Mouse (Mus musculus) adrenal gland, postnatal 14 days (tissue): Measurements from ENCODE around the gene Defb47. TPM values are rescaled to one million over a fixed set of nuclear protein-coding genes. Genes with fewer than 3 reads are reported as not detected.

ENCODE experiments used
- DNase-seq: peaks from one replicate; pipeline ENCODE4 v3.0.0; 2021; ENCODE audit warnings: mixed read lengths
- long read RNA-seq, 2 experiments: library from polyadenylated mRNA; stranded (forward); transcript quantifications; one replicate each; pipeline ENCODE4 v2.0.0; 2021
- total RNA-seq: library from RNA; stranded (reverse); gene quantifications from 2 replicates; pipeline ENCODE4 v1.2.3, GENCODE M21; 2021

The Defb47 gene
- total RNA-seq = not detected in 2 replicates
- long read RNA-seq, experiment 1 = 0 reads
- long read RNA-seq, experiment 2 = 0 reads

DNA sequence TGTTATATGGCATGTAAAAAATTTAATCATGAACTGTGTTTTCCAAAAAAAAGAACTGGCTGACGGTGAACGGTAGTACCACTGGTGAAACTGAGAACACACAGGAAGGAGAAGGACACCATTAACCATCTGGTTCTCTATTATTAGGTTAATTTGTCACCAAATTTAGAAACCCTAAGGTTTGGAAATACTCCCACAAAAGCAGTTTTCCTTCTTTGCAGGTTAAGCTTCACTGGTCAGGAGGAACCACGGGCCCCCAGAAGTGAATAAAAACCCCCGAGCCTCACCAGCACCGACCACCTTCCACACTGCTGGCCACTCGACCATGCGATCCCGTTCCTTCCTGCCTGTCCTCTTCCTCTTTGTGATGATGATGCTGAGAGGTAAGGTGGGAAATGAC is at the start of gene Defb47:
TSS of gene Defb47 (plus strand) at position 301 of the 400 bp plus-strand sequence.
- no peak for DNase-seq

DNA sequence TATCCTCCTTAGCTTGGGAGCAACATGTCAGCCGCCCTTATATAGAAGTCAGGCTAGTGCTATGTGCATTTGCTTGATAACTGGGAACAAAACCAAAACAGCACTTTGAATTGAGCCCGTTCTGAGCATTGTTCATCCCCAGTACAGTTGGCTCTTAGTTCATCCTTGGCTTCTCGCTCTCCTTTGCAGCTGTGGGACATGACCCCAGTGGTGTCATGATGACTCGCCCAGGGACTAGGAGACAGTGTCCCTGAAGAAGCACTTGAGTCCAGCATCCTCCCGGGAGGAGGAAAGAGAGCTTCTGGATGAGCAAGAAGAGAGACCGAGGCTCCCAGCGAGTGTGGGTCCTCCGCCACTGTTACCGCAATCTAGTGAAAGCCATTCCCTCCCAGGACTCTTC is 41.8 kb upstream of the Defb47 start:
- DNase-seq = no peak

DNA sequence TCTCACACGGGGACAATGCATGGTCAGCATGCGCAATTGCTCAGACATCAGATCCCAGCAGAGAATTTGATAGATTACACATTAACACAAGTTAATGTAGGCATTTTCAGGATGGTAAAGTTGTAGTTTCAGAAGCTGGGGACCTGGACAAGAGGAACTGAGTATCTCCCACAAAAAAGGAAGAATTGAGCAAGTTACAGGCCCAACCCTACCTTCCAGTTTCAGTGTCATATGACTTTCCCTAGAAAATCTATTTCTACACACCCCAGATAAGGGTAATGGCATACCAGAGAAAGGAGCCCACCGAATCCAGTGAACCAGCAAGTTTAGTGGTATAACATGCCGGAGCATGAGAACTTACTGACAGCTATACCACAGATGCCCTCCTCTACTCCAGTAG is 34.2 kb upstream of the Defb47 start:
- no peak for DNase-seq

DNA sequence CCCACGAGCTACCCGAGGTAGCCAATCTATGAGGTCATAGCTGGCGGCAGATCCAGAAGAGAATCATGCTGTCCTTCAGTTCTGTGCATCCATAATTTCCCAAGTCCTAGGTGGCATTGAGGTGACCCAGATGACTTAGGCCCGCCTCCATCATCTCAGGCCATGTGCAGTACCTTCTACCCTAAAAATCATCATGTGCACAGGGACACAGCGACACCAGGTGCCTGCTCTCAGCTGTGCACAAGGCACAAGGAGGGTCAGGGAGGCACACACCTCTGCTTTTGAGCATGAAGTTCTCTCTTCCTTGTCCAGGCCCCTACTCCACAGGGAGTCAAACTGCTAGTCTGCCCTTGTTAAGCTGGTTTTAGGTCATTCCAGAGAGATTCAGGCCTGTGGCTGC is 32.5 kb upstream of the Defb47 start:
- no peak for DNase-seq

DNA sequence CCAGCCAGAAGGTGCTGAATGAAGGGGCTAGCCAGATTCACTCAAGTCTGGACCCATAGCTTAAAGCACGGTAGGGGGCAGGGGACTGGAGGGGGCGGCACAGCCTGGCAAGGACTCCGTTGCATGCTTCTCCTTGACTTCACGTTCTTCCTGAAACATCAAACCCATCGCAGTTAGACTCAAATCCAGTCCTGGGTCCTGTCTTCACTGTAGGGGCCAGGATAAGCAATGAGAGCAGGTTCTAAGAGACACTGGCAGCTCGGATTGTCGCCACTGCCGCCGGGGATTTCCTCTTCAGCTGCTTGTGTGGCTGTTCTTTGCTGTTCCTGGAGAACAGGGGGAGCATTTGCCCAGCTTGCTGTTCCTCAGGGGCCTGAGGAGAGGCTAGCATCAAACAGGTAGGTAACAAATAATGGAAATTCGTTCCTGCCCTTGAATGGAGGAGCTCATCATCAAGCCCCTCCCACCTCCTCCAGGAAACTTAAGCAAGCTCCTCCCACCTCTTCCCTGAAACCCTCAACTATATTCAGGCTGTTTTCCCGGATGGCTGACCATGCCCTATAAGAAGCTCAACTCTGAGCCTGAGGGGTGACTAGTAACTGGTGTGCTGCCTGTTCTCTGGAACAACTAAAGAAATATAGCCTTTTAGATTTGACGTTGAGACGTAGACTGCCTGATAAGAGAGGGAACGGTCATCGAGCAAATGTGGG is 31.9 kb upstream of the Defb47 start:
- peak; percentile 27 for DNase-seq

DNA sequence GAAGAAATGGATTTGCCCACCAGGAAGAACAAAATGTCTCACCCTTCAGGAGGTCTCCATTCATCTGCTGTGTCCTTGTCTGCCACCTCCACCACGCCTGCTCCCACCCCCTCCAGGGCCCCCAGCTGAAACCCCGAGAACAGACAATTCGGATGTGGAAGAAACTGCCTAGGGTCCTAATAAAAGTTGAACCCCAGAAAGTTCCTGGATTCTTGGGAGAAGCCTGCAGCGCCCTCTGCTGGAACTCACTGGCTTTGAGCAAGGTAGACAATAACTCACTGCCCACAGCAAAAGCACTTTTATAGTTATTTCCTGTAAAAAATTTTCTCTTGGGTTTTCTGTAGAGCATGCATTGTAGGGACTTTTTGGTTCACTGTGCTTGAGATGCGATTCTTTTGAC is 22.8 kb upstream of the Defb47 start:
- DNase-seq = peak; percentile 83

DNA sequence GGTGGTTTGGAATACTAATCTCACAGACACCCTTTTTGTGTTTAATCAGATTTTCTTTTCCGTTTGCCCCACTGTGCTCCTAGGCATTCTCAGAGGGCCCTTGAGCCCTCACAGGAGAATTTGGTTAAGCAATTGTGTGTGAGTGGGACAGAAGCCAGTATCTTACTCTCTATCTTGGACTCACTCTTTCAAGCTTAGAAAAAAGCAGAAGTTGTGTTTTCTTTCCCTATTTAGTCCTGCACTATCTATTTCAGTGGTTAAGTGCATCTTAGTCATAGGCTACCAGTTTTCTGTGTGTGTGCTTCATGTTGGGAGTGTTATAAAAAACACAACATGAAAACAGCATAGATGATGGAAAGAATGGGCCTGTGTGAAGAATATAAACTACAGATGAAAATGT is 18.1 kb upstream of the Defb47 start:
- DNase-seq = no peak

DNA sequence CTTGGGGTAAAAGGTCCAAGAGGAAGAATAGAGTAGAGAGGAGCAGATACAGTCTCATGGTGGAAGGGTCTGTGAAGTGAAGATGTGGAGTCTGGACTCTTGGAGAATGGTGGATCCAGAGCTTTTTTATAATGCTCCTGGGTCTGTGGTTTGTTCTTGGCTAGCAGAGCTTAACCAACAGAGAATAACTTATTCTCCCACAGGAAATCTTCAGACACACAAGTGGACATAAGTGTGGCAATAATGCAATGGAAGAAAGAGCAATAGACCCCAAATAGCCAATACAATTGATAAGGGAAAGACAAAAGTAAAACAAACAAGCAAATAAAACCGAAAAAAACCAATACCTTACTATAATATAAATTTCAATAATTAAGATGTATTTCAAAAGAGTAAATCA is 13.5 kb upstream of the Defb47 start, which contains the start of gene Defb48:
TSS of gene Defb48 (minus strand) at position 101 of the 400 bp plus-strand sequence.
- no peak for DNase-seq

DNA sequence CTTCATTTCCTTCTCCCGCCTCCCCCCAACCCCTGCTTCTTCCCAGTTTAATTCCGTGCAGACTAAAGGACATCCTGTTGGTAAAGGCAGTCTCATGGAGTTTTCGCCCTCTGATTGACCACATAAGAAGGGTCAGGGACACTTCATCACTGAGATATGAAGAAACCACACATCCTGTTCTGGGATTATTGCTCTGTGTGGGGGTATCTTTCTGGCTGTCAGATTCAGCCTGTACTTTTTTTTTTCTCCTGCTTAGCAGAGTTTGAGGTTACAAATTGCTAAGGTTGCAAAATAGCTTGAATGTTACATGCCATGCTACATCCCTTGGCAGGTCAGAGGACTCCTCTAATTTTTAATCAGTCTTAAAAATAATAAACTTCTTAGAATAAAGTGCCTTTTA is 6.6 kb upstream of the Defb47 start:
- no peak for DNase-seq

DNA sequence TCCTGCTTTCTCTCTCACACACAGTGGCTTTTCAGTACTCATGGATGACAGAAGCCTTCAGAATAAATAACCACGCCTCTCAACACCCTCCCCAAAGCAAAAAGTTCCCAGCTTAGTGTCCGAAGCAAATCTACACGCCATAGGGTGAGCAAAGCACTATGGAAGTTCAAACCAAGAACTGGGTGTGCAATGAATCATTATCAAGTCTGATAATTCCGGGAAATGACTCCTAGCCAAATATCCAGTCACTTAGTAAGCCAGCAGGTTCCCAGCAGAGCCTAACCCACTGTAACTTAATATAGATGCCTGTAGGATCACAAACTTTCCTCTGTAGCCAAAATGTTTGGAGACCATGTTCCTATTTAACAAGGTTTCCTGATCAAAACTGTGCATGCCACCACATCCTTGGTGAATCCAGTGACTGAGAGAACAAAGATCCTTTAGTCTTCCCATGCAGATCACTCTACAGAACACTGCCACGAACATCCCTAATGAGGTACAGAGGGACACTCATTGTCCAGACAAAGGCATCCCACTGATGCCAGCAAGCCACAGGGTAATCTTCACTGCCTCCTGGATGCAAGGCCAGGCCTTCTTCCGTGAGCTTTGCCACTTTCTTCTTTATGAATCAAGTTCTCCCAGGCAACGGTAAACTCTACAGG is 5.9 kb upstream of the Defb47 start:
- DNase-seq = no peak

DNA sequence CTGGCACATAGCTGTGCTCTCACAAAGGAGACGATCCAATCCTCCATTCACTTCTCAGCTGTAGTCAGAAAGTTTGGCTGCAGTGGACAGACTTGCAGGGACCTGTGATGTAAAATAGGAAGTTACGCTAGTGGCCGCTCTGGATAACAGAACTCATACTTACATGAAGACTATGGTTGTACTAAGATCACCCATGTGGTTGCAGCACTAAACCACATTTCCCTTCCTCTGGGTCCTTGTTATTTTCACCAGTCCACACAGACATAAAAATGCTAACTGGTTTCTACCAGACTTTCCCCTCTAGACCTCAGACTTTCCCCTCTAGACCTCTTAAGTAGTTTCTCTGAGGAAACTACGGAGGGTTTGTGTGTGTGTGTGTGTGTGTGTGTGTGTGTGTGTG is 1.1 kb downstream of the Defb47 start:
- DNase-seq = no peak

DNA sequence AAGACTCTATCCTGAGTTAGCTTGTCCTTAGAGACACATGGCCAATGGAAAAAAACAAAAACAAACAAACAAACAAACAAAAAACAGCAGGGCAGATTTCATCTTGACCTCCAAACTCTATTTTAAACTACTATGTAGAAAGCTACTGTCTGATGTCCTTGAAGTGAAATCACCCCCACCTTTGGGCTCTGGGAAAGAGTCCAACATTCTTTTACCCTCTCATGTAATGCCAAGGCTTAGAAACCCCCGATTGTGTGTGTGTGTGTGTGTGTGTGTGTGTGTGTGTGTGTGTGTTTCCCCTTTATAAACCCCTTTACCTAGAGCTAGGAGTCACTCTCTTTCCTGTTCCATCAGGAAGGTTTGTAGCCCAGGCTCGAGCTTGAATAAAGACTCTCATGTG is 4.7 kb downstream of the Defb47 start:
- DNase-seq = peak; percentile 40

DNA sequence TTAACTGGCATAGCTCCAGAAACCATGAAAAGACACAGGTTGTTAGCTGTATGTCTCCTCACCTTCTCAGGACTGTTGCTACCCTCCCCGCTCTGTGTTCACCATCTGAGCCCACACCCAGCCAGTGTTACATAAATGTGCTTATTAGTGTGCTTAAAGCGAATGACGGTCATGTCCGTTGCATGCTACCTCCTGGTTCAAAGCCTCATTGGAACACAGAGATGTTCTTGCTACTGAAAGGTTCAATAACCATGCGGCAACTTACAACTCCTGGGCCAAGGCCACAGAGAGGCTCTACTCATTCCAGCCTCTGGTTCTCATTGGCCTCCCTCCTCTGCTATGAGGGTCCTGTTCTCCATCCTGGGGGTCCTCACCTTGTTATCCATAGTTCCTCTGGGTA is 13.6 kb downstream of the Defb47 start, which contains the start of gene Defb43:
TSS of gene Defb43 (plus strand) at position 301 of the 400 bp plus-strand sequence.
- DNase-seq = no peak

DNA sequence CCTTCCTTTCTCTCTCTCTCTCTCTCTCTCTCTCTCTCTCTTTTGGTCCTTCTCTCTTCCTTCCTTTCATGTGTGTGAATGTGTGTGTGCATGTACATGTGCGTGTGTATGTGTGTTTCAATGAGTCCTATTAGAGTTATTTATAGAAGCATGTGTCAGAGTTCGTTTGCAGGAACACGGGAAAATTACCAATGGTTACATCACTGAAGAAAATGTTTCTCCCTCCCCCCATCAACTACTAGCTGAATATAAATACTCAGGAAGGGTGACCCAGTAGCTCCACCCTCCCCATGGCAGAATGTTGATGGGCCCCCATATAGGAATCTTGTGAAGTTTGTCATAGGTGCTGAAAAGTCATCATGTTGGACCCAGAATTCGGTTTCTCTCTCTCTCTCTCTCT is 15.2 kb downstream of the Defb47 start:
- DNase-seq = no peak

DNA sequence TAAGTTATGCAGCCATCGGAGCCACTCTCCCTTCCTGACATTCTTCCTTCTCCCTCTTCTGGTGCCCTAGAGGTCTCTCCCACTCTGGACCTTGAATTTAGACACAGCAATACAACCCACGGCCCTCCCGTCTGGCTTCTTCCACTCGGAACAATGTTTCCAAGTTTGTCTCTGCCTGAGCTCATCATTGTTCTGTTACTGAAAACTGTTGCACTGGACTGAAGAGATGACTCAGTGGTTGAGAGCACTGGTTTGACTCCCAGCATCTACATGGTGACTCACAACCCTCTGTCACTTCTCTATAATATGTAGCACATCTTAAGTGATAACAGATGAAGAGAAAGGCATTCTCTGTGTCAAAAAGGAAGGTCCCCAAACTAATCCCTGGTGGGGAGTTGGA is 16.8 kb downstream of the Defb47 start:
- no peak for DNase-seq

DNA sequence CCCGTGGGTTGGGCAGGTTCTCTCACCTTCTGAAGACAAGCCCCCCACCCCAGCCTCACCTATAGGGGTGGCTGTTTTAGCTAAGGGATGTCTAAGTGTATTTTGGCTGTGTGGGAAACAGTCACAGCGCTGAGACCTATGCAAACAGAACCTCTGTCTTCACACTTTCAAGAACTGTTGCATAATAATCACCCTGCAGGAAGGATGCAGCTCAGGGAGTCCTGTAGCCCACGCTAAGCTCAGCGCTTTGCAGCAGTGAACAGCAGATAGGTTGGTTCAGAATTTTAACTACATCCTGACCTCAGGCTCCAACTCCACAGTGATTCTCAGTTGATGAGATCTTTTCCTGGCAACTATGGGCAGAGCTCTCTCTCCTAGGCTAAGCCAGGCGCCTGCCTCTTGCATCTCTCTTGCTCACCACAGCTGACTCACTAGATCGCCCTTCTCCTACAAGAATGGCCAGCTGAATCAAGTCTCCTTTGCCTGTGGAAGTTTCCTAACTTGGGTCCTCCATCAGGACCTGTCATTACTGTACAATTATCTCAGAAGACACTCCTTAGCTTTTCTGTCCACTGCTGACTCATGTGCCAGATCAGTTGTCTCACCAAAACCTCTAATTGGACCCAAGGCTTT is 22.8 kb downstream of the Defb47 start:
- DNase-seq = peak; percentile 17

DNA sequence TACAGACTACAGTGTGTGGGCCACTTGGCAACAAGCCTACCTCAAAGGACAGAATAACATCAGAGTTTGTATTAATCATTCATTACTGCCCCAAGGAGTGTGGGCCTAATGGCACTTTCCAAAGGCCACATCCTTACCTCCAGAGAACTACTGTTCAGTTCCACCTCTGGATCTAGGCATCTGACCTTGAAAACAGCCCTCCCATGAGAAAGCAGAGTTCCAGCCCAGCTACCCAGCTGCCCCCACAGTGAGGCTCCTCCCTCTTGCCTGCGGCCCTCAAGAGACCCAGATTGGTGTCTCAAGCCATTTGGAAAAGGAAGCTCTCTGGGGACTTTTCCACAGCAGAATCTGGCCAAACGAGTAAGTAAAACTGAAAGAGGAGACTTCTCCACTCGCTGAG is 48.8 kb downstream of the Defb47 start, which contains the start of gene Defb42:
TSS of gene Defb42 (plus strand) at position 301 of the 400 bp plus-strand sequence.
- peak; percentile 21 for DNase-seq

DNA sequence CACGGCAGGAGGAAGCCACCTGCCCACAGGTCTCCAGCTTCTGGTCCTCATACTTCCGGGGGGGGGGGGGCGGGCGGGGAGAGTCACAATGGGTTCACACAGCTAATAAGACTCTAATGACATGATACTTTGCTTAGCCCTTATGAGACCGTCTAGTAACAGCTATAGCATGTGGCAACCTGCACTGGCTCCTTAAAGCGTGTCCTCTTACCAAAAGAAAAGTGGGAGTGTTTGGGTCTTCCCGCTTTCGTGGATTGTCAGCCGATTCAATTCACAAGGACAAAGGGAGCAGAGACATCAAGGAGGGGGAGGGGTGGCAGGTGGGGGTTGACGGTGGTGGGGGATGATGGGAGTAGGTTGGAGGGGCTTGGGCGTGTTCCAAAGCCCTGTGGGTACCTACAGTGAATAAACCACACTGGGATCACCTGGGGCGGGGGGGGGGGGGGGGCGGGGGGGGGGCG is 52.1 kb downstream of the Defb47 start, which contains the start of gene Defb30:
TSS of gene Defb30 (minus strand) at position 51 of the 461 bp plus-strand sequence.
- no peak for DNase-seq

Other genes with a start within 250 kb of the Defb47 start
- gene Ints6, start 236.9 kb upstream of the Defb47 start, total RNA-seq = 43.2 and 44.7 TPM in 2 replicates
- 28.4 and 28.8 TPM in 2 replicates for gene Wdfy2, start 160.4 kb upstream of the Defb47 start, total RNA-seq
- not detected in 2 replicates for gene Defb48, start 13.6 kb upstream of the Defb47 start, total RNA-seq
- gene Defb43, start 13.7 kb downstream of the Defb47 start, total RNA-seq = not detected in 2 replicates
- 0.86 and 1.7 TPM in 2 replicates for gene Defb42, start 48.9 kb downstream of the Defb47 start, total RNA-seq
- gene Defb30, start 51.9 kb downstream of the Defb47 start, total RNA-seq = not detected in 2 replicates